Mouse (Mus musculus) adrenal gland, postnatal 4 days (tissue): Measurements from ENCODE around the gene Ipo11. TPM values are rescaled to one million over a fixed set of nuclear protein-coding genes. Genes with fewer than 3 reads are reported as not detected.

Source experiments
- DNase-seq, 2 experiments: peaks; one replicate each; pipeline ENCODE4 v3.0.0; 2021 to 2022; ENCODE audit warnings: low spot score in 2 of 2, mixed read lengths in 2 of 2
- total RNA-seq, 2 experiments: library from RNA; stranded (reverse); gene quantifications; 2 replicates each; pipeline ENCODE4 v1.2.3; 2021

Gene Ipo11
- total RNA-seq, 2 experiments from 2014 or later, result 41.7 to 45.6 TPM

DNA sequence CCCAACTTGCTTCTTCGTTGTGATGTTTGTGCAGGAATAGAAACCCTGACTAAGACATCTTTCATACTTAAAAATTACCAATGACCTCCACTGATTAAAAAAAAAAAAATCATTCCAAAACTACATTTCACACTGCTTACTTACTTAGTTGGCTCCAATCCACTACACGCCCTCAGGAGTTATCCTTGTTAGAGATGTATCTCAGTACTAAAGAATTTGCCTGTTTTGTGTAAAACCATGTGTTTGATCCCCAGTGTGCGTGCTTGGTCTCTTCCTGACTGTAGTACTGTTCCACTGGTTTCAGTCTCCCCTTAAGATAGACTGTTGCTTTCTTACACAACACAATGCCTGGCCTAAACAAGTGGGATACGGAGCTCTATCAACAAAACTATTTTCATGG, 117.0 kb downstream of the Ipo11 start:
- no peak for DNase-seq

DNA sequence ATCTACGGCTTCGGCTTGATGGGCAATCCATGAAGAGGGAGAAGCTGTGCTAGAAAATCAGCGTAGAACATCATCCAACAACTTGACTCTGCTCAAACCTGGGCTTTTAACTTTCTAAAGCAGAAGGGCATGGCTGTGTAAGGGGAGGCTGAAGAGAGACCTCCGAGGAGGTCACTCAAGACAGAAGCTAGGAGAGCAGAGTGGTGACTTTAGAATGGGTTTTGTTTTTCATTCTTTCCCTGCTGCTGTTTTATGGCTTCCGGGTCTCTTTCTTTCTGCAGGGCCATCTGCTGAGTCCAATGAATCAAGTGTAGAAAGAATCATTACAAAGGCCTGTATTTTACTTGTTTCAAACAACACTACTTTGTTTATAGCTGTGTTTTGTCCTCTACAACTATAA, 119.7 kb downstream of the Ipo11 start:
- DNase-seq, result no peak

DNA sequence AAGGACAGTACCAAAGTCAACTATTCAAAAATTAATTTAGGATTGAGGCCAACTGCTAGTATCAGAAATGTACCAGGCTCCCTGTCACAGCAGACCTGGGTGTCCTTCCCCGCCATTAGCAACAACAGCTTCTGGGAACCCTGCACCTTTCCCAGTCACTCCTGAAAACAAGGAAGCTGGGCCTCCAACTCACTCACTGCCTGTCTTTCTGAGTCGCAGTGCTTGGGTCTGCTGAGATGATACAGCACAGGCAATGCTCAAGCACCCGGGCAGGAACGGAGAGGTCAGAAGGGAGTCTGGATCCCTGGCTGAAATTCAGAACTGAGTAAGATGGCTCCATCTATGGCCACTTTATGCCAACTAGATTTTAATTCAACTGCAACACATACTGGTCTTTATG, 123.2 kb downstream of the Ipo11 start:
- no peak for DNase-seq

DNA sequence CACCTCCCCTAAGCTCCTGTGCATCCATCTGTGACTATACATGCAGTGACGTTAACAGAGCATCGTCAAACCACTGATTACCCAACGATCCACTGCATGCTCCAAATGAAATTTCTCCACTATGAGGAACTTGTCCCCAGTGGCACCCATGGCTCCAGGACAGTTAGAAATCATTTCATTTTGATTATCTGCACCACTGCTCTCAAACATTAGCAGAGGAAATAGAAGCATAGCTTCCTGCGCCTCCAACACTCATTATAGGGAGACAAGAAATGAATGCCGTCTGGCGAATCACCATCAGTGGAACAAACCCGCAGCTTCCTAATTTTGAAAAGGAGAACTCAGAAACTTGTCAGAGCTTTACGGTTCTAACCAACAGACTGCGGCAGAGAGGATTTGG, 123.7 kb downstream of the Ipo11 start:
- DNase-seq, result no peak

DNA sequence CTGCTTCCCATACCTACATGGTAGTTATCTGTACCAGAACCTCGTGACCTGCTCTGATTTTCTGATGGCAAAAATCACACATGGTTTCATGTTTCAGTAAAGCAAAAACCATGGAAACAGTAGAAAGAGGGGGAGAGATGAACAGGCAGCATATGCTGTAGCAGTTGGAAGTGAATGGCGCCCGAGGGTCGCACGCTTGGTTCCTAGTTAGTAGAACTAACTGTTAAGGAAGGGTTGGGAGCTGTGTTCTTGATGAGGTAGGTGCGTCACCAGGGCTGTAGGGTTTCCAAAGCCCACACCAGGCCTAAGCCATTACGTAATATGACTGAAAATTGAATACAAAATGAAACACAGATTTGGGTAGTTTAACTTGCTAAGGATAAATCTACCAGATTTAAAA, 126.6 kb downstream of the Ipo11 start:
- DNase-seq, result no peak

DNA sequence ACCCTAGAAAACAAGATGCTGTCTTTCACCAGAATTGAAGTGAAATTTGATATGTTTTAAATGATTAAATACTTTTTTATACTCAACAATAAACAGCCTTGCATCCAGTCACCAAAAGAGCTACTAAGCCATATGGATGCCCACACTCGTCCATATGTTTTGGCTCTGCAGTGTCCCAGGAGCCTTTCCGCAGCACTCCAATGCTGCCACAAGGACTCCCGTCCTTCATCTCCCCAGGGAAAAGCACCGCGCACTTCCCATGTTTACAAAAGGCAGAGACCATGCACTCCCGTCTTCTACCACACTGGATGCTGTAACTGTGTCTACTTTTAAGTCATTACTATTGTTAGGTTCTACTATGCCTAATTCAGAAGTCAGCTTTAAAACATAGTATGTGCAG, 127.9 kb downstream of the Ipo11 start:
- DNase-seq, result no peak

DNA sequence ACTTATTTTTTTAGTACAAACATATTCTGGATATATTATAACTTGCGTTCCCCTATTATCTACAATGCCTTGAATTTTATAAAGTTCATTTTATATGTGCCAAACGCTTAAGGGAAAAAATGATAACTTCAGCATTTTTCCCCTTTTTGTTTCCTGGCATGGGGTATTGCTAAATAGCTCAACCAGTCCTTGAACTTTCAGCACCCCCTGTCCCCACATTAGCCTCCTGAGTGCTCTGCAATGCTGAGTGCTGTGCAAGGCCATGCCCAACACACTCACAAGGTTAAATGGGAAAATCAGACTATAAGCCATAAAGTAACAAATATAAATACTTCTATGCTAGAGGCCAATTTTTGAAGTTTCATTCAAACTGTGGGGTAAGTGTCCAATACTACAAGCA, 128.4 kb downstream of the Ipo11 start:
- no peak for DNase-seq

DNA sequence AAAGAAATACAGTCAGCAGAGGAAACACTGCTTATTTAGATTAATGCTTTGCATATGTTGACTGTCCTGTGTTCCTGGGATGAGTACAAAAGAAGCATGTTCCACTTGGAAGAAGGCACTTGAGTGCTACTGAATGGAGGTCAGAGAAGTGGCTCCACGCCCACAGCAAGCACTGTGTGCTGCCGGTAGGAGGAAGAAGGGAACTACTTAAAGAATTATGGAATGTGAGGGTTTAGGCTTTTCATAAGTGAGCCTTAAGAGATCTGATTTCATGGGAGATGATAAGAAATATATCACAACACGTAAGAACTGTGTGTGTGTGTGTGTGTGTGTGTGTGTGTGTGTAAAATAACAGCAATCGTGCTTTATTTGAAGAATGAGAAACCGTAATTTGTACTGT, 129.5 kb downstream of the Ipo11 start:
- DNase-seq, result no peak

DNA sequence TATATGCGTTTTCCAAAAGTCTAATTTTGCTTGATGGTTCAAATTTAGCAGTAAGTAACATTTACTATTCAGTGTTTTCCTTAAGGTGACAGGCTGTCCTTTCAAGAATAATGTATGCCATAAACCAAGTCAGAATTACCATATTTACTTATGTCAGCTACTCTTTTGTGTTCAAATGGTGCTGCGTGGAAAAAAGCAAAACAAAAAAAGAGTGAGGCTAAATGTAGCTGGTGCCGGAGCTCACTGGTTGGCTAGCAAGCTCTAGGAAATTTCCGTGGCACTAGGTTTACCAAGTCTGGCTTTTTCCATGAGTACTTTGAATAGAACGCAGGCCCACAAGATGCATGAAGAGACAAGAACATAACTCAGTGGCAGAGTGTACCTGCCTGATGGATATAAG, 131.6 kb downstream of the Ipo11 start:
- no peak for DNase-seq

DNA sequence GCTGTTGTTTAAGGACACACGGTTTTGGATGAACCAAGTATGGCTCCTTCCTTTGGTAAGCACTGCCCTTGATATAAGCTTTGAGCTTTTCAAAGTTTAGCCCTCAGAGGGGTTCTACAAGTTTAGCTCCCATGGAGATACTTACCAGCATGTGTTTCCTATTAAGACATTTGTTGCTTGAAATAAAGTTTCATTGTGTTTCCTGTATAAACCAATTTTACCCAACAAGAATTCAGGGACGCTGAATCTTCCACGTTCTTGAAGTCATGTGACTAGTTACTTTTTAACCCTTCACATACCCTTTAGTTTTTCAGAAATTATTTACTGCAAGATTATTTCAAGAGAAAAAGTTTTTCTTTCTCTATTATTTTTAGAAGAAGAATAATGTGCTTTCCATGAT, 138.7 kb downstream of the Ipo11 start:
- no peak for DNase-seq

DNA sequence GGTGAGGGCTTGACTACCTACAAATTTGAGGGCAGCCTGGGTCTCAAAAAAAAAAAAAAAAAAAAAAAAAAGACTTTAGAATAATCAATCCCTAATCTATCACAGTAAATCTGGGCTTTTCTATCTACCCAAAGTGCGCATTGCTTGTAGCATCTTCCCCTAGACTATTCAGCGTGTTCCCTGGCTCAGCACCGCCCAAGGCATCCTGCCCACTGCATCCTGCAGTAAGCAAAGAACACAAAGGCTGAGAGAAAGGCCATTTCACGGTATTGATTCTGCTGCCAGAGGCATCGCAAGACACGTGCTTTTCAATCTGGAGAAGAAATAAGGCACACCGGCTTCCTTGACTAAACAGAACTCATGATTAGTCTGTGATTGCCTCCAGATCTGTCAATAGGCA, 147.9 kb downstream of the Ipo11 start:
- DNase-seq, result no peak

DNA sequence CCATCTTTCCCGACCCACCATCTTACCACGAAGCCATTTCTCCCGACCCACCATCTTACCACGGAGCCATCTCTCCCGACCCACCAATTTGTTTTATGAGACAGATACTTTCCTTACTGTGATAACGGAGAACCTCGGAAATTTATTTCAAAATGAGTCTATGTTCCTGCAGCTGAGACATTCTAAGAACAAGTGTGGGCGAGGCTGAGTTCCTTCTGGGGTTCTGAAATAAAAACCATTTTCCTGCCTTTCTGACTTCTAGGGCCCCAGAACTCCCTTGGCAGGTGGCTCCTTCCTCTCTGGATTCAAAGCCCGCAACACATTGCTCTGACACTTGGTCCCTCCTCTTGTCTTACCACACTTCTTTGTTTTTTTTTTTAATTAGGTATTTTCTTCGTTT, 168.0 kb downstream of the Ipo11 start:
- no peak for DNase-seq

DNA sequence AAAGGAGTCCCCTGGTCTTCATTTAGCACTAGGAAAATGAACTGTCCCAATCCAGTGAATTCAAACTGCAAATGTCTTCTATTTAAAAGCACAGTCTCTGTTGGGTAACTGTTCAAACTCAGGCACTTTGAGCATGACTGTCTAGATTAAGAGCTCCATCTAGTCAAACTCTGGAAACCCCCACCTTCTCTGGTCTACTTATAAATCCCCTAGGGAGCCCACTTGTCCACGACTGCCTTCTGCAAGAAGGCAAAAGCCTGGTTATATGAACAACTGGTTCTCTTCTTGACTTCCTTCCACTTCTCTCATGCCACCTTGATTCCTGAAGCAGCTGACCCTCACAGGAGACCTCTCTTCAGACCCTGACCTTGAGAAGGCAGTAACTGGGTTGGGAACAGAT, 174.1 kb downstream of the Ipo11 start:
- DNase-seq, result no peak

DNA sequence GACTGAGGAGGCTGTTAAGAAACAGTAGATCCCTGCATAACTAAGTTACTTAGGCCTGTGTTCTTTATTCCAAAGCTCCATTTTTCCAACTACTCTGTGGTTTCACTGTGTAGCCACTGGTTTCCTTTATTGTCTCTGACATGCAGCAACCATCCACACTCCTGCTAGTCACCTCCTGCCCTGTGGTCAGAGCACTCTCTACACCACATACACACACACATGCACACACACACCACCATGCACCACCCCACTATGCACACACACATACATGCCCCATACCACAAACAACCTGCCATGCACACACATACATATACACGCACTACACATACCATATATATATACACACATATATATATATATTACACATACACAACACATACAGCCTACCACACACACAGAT, 175.1 kb downstream of the Ipo11 start:
- no peak for DNase-seq

DNA sequence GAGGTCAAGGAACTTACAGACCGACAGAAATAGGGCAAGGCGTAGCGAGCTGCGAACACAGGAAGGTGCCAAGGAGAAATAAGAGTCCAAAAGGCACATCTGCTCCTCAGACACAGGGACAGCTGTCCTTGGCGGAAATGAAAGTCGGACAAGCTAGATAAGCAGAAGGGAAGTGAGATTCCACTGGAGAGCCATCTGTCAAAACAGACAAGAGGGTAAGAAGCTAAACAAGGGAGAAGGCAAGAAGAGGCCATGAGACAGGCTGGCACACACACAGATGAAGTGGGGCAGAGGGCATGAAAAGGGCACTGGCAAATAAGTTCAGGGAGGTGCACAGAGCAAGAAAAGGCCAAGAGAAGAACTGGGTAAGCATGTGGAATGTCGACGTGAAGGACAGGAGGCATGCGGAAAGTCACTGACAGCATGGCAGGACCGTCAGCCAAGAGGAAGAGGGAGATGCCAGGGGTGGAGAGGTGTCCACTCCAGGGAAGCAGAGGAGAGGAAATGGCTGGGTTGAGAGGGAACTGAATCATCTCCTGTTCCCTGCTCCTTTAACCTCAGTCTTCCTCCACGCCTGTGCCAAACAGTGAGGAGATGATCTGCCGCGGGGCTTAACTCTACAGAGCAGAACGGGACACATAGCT, 176.4 kb downstream of the Ipo11 start:
- DNase-seq, result peak in 1 of 2 experiments; percentile 5

DNA sequence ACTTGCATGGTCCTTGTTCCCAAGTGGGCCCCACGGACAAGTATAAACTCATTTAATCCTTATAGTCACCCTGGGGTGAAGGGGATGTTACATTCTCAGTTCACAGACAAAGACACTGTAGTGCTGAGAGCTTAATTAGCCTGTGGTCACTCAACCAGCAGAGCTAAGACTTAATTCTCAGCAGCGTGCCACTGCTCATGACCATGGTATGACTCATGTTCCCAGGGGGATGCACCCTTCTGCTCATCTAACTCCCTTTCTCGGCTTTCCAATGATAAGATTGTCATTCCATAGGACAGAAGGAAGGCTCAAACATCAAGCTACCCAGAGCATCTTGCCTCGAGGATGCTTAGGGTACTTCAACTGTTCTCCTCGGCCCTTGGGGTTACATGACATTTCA, 180.9 kb downstream of the Ipo11 start:
- DNase-seq, result no peak

DNA sequence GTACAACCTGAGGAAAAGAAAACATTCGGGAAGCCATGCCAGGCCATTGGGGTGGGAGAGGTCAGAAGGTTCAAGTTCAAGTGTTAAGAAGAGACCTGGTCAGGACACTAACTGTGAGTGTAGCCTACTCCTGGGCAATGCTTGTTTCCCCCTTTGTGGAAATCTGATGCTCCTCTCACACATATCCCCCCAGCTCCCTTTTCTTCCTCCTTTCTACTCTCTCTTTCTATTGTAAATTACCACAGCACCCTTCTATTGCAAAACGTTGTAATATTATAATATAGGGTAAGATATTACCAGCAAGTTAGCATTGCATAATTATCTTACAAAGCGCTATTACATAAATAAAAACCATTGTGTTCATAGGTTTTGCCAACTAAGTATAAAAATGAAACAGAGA, 182.5 kb downstream of the Ipo11 start:
- DNase-seq, result no peak

DNA sequence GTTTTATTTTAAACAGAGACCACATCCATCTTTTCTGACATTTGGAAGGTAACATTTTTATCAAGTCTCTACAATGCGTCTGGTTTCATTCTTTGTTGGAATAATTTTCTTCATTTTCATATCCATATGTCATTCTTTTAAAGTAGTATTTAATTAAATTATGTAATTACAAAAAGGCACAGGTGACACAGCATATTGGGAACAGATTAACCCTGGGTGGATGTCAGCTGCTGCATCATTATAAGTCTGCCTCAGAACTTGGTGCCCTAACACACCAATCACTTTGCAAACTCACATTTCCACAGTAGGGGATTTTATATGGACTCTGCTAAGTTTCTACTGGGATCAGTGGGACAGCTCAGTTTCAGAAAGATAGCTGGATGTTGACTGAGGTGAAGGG, 184.8 kb downstream of the Ipo11 start:
- no peak for DNase-seq

DNA sequence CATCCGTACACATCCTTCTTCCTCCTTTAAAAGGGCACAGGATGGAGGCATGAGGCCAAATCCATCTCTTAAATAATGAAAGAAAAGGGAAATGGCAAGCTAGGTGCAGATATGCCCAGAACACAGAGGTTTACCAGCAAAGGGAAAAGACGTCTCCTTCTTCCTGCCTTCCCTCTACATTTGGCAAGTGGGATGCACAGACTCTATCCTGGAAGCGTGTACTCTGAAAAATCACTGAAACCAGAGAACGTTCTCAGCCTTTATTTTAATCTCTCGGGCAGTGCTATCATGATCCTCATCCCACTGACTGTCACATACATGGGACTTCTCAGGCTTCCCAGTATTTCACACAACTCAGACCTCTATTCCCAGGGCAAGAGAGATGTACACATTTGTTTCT, 189.9 kb downstream of the Ipo11 start:
- DNase-seq, result no peak

DNA sequence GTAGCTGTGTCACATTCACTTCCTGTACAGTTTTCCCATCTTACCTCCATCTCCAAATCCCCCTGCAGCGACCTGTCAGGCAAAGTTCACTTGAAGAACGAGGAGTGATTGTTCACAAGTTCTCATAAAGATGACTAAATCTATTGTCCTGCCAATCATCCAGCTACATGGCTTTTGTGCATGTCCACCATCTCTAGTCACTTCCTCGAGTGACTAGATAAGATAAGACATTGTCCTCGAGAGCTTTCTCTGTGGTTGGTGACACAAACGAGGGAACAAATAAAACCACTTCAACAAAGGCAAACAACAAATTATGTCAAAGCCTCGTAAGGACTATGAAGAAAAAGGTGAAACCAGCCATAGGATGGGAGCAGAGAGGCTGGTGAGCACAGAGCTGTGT, 191.6 kb downstream of the Ipo11 start:
- no peak for DNase-seq
